Mouse (Mus musculus) E14TG2a.4 (cell line): ENCODE measurements around the gene Prmt8.

ENCODE experiments used
- H3K27me3 ChIP-seq: 2 replicates; pipeline ENCODE4 v1.6.1; 2014; ENCODE audit warnings: low read length, control low read depth; ENCODE audit not compliant: insufficient read depth
- H3K36me3 ChIP-seq: 2 replicates; pipeline ENCODE4 v1.6.1; 2014; ENCODE audit warnings: low read length, control low read depth; ENCODE audit not compliant: insufficient read depth
- H3K4me1 ChIP-seq: replicated peaks from 2 replicates; pipeline ENCODE4 v1.6.1; 2014; ENCODE audit warnings: low read depth, low read length, control low read depth
- H3K4me3 ChIP-seq: replicated peaks from 2 replicates; pipeline ENCODE4 v1.5.1; 2014; ENCODE audit warnings: mild to moderate bottlenecking, low read length
- H3K9me3 ChIP-seq: 2 replicates; pipeline ENCODE4 v1.6.1; 2014; ENCODE audit warnings: low read length, control low read depth
- CTCF ChIP-seq: conservative IDR thresholded peaks from 2 replicates; pipeline ENCODE4 v1.5.1; 2014; ENCODE audit warnings: low read length
- NANOG ChIP-seq: IDR thresholded peaks from 2 replicates; pipeline ENCODE4 v1.6.1; 2014; ENCODE audit warnings: borderline replicate concordance, low read length, mixed read lengths
- POU5F1 ChIP-seq: IDR thresholded peaks from 2 replicates; pipeline ENCODE4 v1.6.1; 2014; ENCODE audit warnings: low read length, borderline replicate concordance

The Prmt8 gene

GRCm38 (mm10) chr6:127752681-127753080, 16.6 kb downstream of the Prmt8 start:
- Histone ChIP-seq H3K36me3 (peaks cover 24% of the 10 kb centered on the region), H3K4me1 (peaks cover 22% of the 10 kb centered on the region), H3K9me3 (no peaks in the 10 kb centered on the region), H3K4me3 (no peak overlapping the region), H3K27me3 (peaks cover 7% of the 10 kb centered on the region; the same call in 1 of the 2 replicates)
- TF ChIP-seq CTCF = no peak
- TF ChIP-seq NANOG = no peak
- TF ChIP-seq POU5F1 = no peak

DNA sequence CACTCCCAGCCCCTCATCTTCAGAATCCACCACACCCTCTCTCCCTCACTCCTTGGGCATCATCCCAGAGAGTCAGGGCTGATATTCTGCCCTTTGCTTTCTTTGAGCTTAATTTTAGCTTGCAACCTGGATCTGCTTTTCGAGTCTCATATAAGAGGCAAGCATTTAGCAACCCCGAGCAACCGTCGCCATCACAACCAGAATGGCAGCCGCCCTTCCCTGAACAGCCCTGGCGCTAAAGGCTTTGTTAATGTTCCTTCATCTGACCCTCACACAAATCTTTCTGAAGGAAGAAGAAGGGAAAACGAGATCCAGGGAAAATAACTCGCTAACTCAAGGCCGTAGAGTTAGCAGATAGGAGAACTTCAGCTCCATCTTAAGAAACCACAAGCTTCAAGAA, 17.8 kb downstream of the Prmt8 start:
- Histone ChIP-seq H3K36me3 (peaks cover 29% of the 10 kb centered on the region), H3K4me1 (peaks cover 10% of the 10 kb centered on the region), H3K27me3 (peaks cover 4% of the 10 kb centered on the region; the same call in 1 of the 2 replicates), H3K9me3 (no peaks in the 10 kb centered on the region), H3K4me3 (no peak overlapping the region)
- no peak for TF ChIP-seq CTCF
- no peak for TF ChIP-seq NANOG
- no peak for TF ChIP-seq POU5F1

DNA sequence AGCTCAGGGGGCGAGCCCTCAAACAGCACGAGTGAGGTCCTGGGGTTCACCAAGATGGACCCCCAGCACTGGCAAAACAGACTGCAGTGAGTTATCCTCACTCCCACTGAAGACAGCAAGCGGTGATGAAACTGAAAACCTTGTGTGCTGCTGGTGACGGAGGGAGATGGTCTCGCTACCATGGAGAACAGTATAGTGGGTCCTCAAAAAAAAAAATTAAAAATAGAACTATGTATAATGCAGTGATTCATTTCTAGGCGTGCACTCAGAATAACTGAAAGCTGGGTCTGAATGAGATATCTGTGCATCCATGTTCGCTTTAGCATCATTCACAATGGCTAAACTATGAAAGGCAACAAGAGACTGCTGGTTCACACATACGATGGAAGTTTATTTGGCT, 20.5 kb downstream of the Prmt8 start:
- no peak for TF ChIP-seq CTCF
- TF ChIP-seq POU5F1 = no peak
- no peak for TF ChIP-seq NANOG
- H3K36me3 ChIP-seq = peaks cover 7% of the 10 kb centered on the region
- H3K4me3 ChIP-seq = no peak overlapping the region
- no peaks in the 10 kb centered on the region for H3K27me3 ChIP-seq
- no peaks in the 10 kb centered on the region for H3K9me3 ChIP-seq
- peaks cover 6% of the 10 kb centered on the region for H3K4me1 ChIP-seq

- Histone ChIP-seq H3K4me1 (peaks cover 22% of the 10 kb centered on the region), H3K4me3 (no peak overlapping the region), H3K27me3 (peaks cover 2% of the 10 kb centered on the region; the same call in 1 of the 2 replicates), H3K9me3 (no peaks in the 10 kb centered on the region), H3K36me3 (peaks cover 5% of the 10 kb centered on the region)
- TF ChIP-seq CTCF (no peak), POU5F1 (no peak), NANOG (no peak)
Observed at GRCm38 (mm10) chr6:127742290-127742689, 27.0 kb downstream of the Prmt8 start.

DNA sequence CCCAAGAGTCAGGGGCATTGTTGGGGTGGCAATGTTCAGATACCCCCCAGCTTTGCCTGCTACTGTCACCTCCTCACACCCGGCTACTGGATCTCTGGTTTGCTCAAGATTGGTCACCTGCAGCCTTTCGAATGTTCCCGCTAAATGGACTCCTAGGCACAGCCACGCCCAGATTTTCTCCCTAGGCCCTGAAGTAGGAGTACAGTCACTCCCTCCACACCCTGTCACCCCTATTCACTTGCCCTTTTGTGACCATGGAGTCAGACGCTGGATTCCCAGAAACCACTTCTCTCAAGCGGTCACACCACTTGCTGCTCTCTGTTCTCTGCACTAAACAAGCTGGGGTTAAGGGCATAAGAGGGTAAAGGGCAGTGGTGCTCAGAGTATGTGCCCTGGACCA, 28.1 kb downstream of the Prmt8 start:
- peaks cover 2% of the 10 kb centered on the region; the same call in 1 of the 2 replicates for H3K27me3 ChIP-seq
- no peaks in the 10 kb centered on the region; the same call in none of the 2 replicates for H3K36me3 ChIP-seq
- H3K4me1 ChIP-seq = peaks cover 29% of the 10 kb centered on the region
- H3K4me3 ChIP-seq = no peak overlapping the region
- H3K9me3 ChIP-seq = no peaks in the 10 kb centered on the region
- TF ChIP-seq NANOG (no peak), POU5F1 (no peak), CTCF (no peak)

GRCm38 (mm10) chr6:127740711-127741110, 28.6 kb downstream of the Prmt8 start:
- Histone ChIP-seq H3K27me3 (peaks cover 2% of the 10 kb centered on the region; the same call in 1 of the 2 replicates), H3K4me3 (no peak overlapping the region), H3K9me3 (no peaks in the 10 kb centered on the region), H3K4me1 (peaks cover 34% of the 10 kb centered on the region), H3K36me3 (no peaks in the 10 kb centered on the region; the same call in none of the 2 replicates)
- TF ChIP-seq NANOG = no peak
- no peak for TF ChIP-seq CTCF

DNA sequence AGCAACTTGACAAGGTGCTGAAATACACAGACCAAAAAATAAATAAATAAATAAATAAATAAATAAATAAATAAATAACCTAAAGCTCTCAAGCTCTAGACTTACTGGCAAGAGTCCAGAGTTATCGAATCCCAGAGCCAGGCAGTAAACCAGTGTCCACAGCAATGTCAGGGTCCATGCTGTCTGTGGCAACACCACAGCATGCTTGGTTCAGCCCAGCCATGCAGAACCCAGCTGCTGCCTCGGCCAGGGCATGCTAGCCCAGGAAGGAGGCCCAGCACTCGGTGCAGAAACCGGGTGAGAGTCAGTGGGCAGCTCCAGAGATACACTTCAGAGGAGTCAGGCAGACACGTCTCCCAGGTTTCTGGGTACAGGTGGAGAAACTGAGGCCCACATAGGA, 29.4 kb downstream of the Prmt8 start:
- Histone ChIP-seq H3K4me1 (peaks cover 41% of the 10 kb centered on the region), H3K9me3 (no peaks in the 10 kb centered on the region), H3K27me3 (peaks cover 2% of the 10 kb centered on the region; the same call in 1 of the 2 replicates), H3K4me3 (no peak overlapping the region), H3K36me3 (no peaks in the 10 kb centered on the region; the same call in none of the 2 replicates)
- TF ChIP-seq CTCF (no peak), POU5F1 (no peak), NANOG (no peak)

- TF ChIP-seq CTCF (no peak), POU5F1 (no peak), NANOG (no peak)
- peaks cover 26% of the 10 kb centered on the region for H3K36me3 ChIP-seq
- no peaks in the 10 kb centered on the region for H3K9me3 ChIP-seq
- H3K27me3 ChIP-seq = no peaks in the 10 kb centered on the region
- no peak overlapping the region for H3K4me3 ChIP-seq
- peaks cover 36% of the 10 kb centered on the region for H3K4me1 ChIP-seq
Observed at GRCm38 (mm10) chr6:127735130-127735981, 33.9 kb downstream of the Prmt8 start.

GRCm38 (mm10) chr6:127723126-127723525, 46.1 kb downstream of the Prmt8 start:
- Histone ChIP-seq H3K4me3 (no peak overlapping the region), H3K36me3 (peaks cover 38% of the 10 kb centered on the region), H3K4me1 (peaks cover 26% of the 10 kb centered on the region), H3K27me3 (no peaks in the 10 kb centered on the region), H3K9me3 (no peaks in the 10 kb centered on the region)
- TF ChIP-seq NANOG = no peak
- no peak for TF ChIP-seq CTCF
- no peak for TF ChIP-seq POU5F1
